Mouse (Mus musculus): ENCODE results near the gene Mup4.
A peak's percentile ranks its signal among the peaks of the same experiment; 100 is the strongest.

- TF ChIP-seq POLR2A (IDR thresholded peaks at IDR 0.05; ENCODE audit: borderline replicate concordance, extremely low read depth, insufficient read depth, insufficient read length, poor library complexity, severe bottlenecking) (no peak), CTCF (IDR thresholded peaks at IDR 0.05; ENCODE audit: borderline replicate concordance, extremely low read depth, insufficient read depth, insufficient read length) (peak; percentile 40; the same call in 1 of the 2 replicates)
Observed at GRCm38 (mm10) chr4:59932505-59933281, 27.8 kb downstream of the Mup4 start.

All from brain, embryonic 14.5 days (tissue).